Mouse (Mus musculus) MEL (cell line): ENCODE measurements around the gene Fyco1. TPM values are rescaled to one million over a fixed set of nuclear protein-coding genes. Genes with fewer than 3 reads are reported as not detected.

Experiments used
- DNase-seq: peaks from one replicate; pipeline ENCODE4 v3.0.0; 2011; ENCODE audit warnings: low read depth, low spot score
- H3K27ac ChIP-seq: 2 replicates; pipeline ENCODE4 v1.5.1; 2012; ENCODE audit warnings: low read depth, mild to moderate bottlenecking, control low read depth, low read length, moderate library complexity; ENCODE audit not compliant: control insufficient read depth
- H3K27me3 ChIP-seq, 2 experiments: fragments of 150-350 bp in 1 of 2; sonication (generic) in 1 of 2; 2 replicates each; pipeline ENCODE4 v1.6.1; 2012; ENCODE audit warnings: low read length in 2 of 2, mild to moderate bottlenecking in 2 of 2, improper control_type of control experiment in 1 of 2, moderate library complexity in 1 of 2; ENCODE audit not compliant: insufficient read depth in 2 of 2, control insufficient read depth in 1 of 2
- H3K36me3 ChIP-seq, 2 experiments: 2 replicates each; pipeline ENCODE4 v1.6.1; 2012 to 2014; ENCODE audit warnings: low read length in 2 of 2, improper control_type of control experiment in 1 of 2, inconsistent platforms in 1 of 2, mild to moderate bottlenecking in 1 of 2; ENCODE audit not compliant: insufficient read depth in 2 of 2, control insufficient read depth in 1 of 2
- H3K4me1 ChIP-seq, 2 experiments: fragments of 150-350 bp in 1 of 2; sonication (generic) in 1 of 2; 2 replicates each; pipeline ENCODE4 v1.6.1; 2012; ENCODE audit warnings: low read length in 2 of 2, improper control_type of control experiment in 1 of 2, mild to moderate bottlenecking in 1 of 2; ENCODE audit not compliant: insufficient read depth in 2 of 2, control insufficient read depth in 1 of 2
- H3K4me3 ChIP-seq, 2 experiments: fragments of 150-350 bp in 1 of 2; sonication (generic) in 1 of 2; 2 replicates each; pipeline ENCODE4 v1.5.1; 2012; ENCODE audit warnings: low read depth in 2 of 2, low read length in 2 of 2, mild to moderate bottlenecking in 2 of 2, moderate library complexity in 2 of 2, control low read depth in 1 of 2, improper control_type of control experiment in 1 of 2; ENCODE audit not compliant: control insufficient read depth in 1 of 2, insufficient read depth in 1 of 2
- H3K79me2 ChIP-seq: 2 replicates; pipeline ENCODE4 v1.6.1; 2012; ENCODE audit warnings: mild to moderate bottlenecking, low read length, moderate library complexity; ENCODE audit not compliant: control insufficient read depth, poor library complexity, insufficient read depth
- H3K9ac ChIP-seq: 2 replicates; pipeline ENCODE4 v1.6.1; 2012; ENCODE audit warnings: low read depth, mild to moderate bottlenecking, control low read depth, low read length, moderate library complexity; ENCODE audit not compliant: control insufficient read depth, poor library complexity, severe bottlenecking
- H3K9me3 ChIP-seq: fragments of 150-350 bp; sonication (generic); replicated peaks from 2 replicates; pipeline ENCODE4 v1.6.1; 2012; ENCODE audit warnings: mild to moderate bottlenecking, low read length, improper control_type of control experiment, moderate library complexity; ENCODE audit not compliant: insufficient read depth
- BHLHE40 ChIP-seq: IDR thresholded peaks from 2 replicates; pipeline ENCODE4 v1.6.1; 2012; ENCODE audit warnings: low read depth, mild to moderate bottlenecking, inconsistent platforms, low read length, improper control_type of control experiment, borderline replicate concordance
- CTCF ChIP-seq, 3 experiments: IDR thresholded peaks in 2 of 3; conservative IDR thresholded peaks in 1 of 3; 2 replicates each; pipeline ENCODE4 v1.5.1; 2011 to 2012; ENCODE audit warnings: low read length in 3 of 3, low read depth in 2 of 3, mild to moderate bottlenecking in 2 of 3, improper control_type of control experiment in 1 of 3, inconsistent platforms in 1 of 3, mixed read lengths in 1 of 3, moderate library complexity in 1 of 3; ENCODE audit not compliant: control insufficient read depth in 1 of 3, insufficient read depth in 1 of 3, poor library complexity in 1 of 3, severe bottlenecking in 1 of 3
- EP300 ChIP-seq, 2 experiments: IDR thresholded peaks; 2 replicates each; pipeline ENCODE4 v1.6.1; 2011; ENCODE audit warnings: improper control_type of control experiment in 2 of 2, low read length in 2 of 2, low read depth in 1 of 2, mild to moderate bottlenecking in 1 of 2
- ETS1 ChIP-seq: IDR thresholded peaks from 2 replicates; pipeline ENCODE4 v1.6.1; 2012; ENCODE audit warnings: low read depth, mild to moderate bottlenecking, inconsistent platforms, low read length, improper control_type of control experiment, moderate library complexity
- GABPA ChIP-seq: IDR thresholded peaks from 2 replicates; pipeline ENCODE4 v1.6.1; 2012; ENCODE audit warnings: low read depth, mild to moderate bottlenecking, inconsistent platforms, low read length, improper control_type of control experiment, moderate library complexity
- MAFK ChIP-seq: IDR thresholded peaks from 2 replicates; pipeline ENCODE4 v1.6.1; 2011; ENCODE audit warnings: low read depth, mild to moderate bottlenecking, low read length, improper control_type of control experiment, borderline replicate concordance
- MAX ChIP-seq: IDR thresholded peaks from 2 replicates; pipeline ENCODE4 v1.6.1; 2011; ENCODE audit warnings: low read length, improper control_type of control experiment
- MYB ChIP-seq: IDR thresholded peaks from 2 replicates; pipeline ENCODE4 v1.6.1; 2011; ENCODE audit warnings: mild to moderate bottlenecking, low read depth, low read length, improper control_type of control experiment
- NELFE ChIP-seq: IDR thresholded peaks from 2 replicates; pipeline ENCODE4 v1.6.1; 2011; ENCODE audit warnings: low read depth, low read length, improper control_type of control experiment
- POLR2A ChIP-seq, 2 experiments: IDR thresholded peaks; 2 replicates each; pipeline ENCODE4 v1.6.1; 2011 to 2012; ENCODE audit warnings: low read length in 2 of 2, mild to moderate bottlenecking in 2 of 2, control low read depth in 1 of 2, improper control_type of control experiment in 1 of 2, low read depth in 1 of 2, moderate library complexity in 1 of 2; ENCODE audit not compliant: control insufficient read depth in 1 of 2, insufficient read depth in 1 of 2, poor library complexity in 1 of 2
- POLR2AphosphoS2 ChIP-seq: IDR thresholded peaks from 2 replicates; pipeline ENCODE4 v1.6.1; 2011; ENCODE audit warnings: low read length, improper control_type of control experiment
- SMC3 ChIP-seq: IDR thresholded peaks from 2 replicates; pipeline ENCODE4 v1.6.1; 2011; ENCODE audit warnings: low read depth, low read length, improper control_type of control experiment
- TAL1 ChIP-seq: IDR thresholded peaks from 2 replicates; pipeline ENCODE4 v1.6.1; 2012; ENCODE audit warnings: mild to moderate bottlenecking, inconsistent platforms, low read length, moderate library complexity, mixed read lengths
- TBP ChIP-seq: IDR thresholded peaks from 2 replicates; pipeline ENCODE4 v1.8.0; 2011; ENCODE audit warnings: low read depth, low read length, improper control_type of control experiment
- TCF12 ChIP-seq: IDR thresholded peaks from 2 replicates; pipeline ENCODE4 v1.6.1; 2014; ENCODE audit warnings: low read depth, mild to moderate bottlenecking, inconsistent platforms, low read length, improper control_type of control experiment, moderate library complexity
- UBTF ChIP-seq: IDR thresholded peaks from 2 replicates; pipeline ENCODE4 v1.6.1; 2012; ENCODE audit warnings: low read depth, mild to moderate bottlenecking, inconsistent platforms, low read length, improper control_type of control experiment, moderate library complexity, borderline replicate concordance; ENCODE audit not compliant: insufficient read depth
- ZMIZ1 ChIP-seq: IDR thresholded peaks from 2 replicates; pipeline ENCODE4 v1.6.1; 2012; ENCODE audit warnings: low read depth, mild to moderate bottlenecking, inconsistent platforms, low read length, improper control_type of control experiment, moderate library complexity
- polyA plus RNA-seq, 2 experiments: library from polyadenylated mRNA; stranded (reverse) in 1 of 2; unstranded in 1 of 2; fragments of >175 nt in 1 of 2; fragments of >200 nt in 1 of 2; gene quantifications; 2 replicates each; pipeline versions ENCODE4 v1.2.1 to v1.2.4; 2012; ENCODE audit warnings: low replicate concordance in 2 of 2, low read depth in 1 of 2; ENCODE audit not compliant: insufficient read length in 2 of 2, insufficient read depth in 1 of 2, missing spikeins in 1 of 2
- total RNA-seq: library from RNA; depleted of rRNA; stranded (reverse); fragments of 300-350 nt; gene quantifications from 2 replicates; pipeline ENCODE4 v1.2.3, GENCODE M21; 2012

The Fyco1 gene
- total and polyA plus RNA-seq, 3 experiments: 1.2 to 2.7 TPM; not detected in 1

DNA sequence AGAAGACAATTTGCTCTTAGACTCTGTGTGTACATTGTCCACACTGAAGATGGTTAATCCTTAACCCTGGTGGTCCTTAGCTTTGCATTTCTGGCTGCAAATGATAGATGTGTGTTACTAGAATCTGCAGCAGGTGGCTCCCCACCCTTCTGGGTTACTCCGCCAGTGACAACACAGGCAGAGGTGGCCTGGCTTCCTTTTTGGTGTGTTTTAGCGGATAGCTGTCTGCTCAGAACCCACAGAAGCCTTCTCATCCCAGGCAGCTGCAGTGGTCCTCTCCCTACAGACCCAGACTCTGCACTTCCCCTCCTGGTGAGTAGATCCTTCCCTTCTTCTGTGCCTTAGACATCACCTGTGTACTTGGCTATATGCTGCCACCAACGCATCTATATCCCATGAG lies 84.7 kb downstream of the Fyco1 start:
- no peaks in the 10 kb centered on the region for H3K4me1 ChIP-seq
- no peaks in the 10 kb centered on the region for H3K79me2 ChIP-seq
- H3K9me3 ChIP-seq: no peaks in the 10 kb centered on the region
- peaks cover 4% of the 10 kb centered on the region in 2 experiments; a peak in 3 of 4 replicates for H3K27me3 ChIP-seq
- H3K9ac ChIP-seq: no peak overlapping the region
- DNase-seq: no peak
- H3K36me3 ChIP-seq: no peaks in the 10 kb centered on the region
- H3K4me3 ChIP-seq: no peak overlapping the region
- H3K27ac ChIP-seq: no peak overlapping the region
- TF ChIP-seq POLR2AphosphoS2 (no peak), CTCF (IDR thresholded peaks at IDR 0.05 in 2 of 3, conservative IDR thresholded peaks at IDR 0.05 in 1 of 3; ENCODE audit: control insufficient read depth in 1 of 3, insufficient read depth in 1 of 3, low read depth in 2 of 3, low read length in 3 of 3, poor library complexity in 1 of 3, severe bottlenecking in 1 of 3) (no peak), BHLHE40 (no peak), TBP (no peak), GABPA (no peak)
- TF ChIP-seq, all 39 proteins: peak for 0

DNA sequence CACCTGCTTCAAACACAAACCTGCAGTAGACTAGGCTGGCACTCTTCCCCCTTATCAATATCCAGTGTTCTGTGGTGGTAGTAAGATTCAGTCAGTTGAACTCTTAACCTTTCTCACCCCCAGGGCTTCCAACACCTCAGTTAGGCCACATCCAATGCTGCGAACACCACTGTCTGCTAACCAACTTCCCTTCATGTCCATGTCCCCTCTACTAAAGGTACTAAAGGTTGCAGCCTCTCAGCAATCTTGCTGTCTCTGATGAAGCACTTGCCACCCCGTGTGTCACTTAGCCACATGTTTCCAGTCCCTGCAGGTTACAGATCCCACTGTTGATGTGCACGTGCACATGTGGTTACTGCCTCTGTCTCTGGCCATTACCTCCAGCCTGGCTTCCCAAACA lies 87.9 kb downstream of the Fyco1 start:
- Histone ChIP-seq H3K36me3 (no peaks in the 10 kb centered on the region; a peak in 1 of 4 replicates), H3K9me3 (no peaks in the 10 kb centered on the region), H3K27me3 (peaks cover 2 to 4% of the 10 kb centered on the region in 2 experiments; a peak in 3 of 4 replicates), H3K4me1 (no peaks in the 10 kb centered on the region), H3K9ac (no peak overlapping the region), H3K27ac (no peak overlapping the region), H3K79me2 (no peaks in the 10 kb centered on the region), H3K4me3 (no peak overlapping the region)
- no peak for TF ChIP-seq BHLHE40
- no peak for TF ChIP-seq MAFK
- TF ChIP-seq MAX: no peak
- no peak for TF ChIP-seq TCF12
- TF ChIP-seq MYB: no peak
- DNase-seq: no peak

DNA sequence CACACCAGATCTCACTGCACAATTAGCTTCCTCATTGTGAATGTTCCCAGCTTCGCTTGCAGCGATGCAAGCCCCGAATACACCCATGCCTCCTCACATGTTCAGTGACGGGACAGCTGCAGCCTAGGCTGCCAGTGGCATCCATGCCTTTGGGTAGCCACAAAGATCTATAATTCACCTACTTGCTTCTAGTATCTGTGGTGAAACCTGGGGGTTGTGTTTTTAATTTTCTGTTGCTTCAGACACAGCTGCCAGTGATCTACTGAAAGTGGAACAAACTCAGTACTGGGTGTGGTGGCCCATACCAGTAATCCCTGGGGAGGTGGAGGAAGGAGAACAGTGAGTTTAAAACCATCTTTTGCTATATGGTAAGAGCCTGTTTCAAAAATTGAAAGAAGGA lies 88.8 kb downstream of the Fyco1 start:
- no peak overlapping the region for H3K27ac ChIP-seq
- no peak for TF ChIP-seq SMC3
- TF ChIP-seq POLR2A (IDR thresholded peaks at IDR 0.05; ENCODE audit: control insufficient read depth in 1 of 2, insufficient read depth in 1 of 2, low read depth in 1 of 2, low read length in 2 of 2, poor library complexity in 1 of 2): no peak
- no peak for TF ChIP-seq BHLHE40
- no peak for TF ChIP-seq MAFK
- TF ChIP-seq ZMIZ1: no peak
- TF ChIP-seq POLR2AphosphoS2: no peak
- no peak for TF ChIP-seq UBTF
- TF ChIP-seq NELFE: no peak
- no peak for TF ChIP-seq TAL1
- no peak for TF ChIP-seq ETS1
- TF ChIP-seq EP300 (IDR thresholded peaks at IDR 0.05; ENCODE audit: low read depth in 1 of 2, low read length in 2 of 2): no peak
- no peaks in the 10 kb centered on the region for H3K4me1 ChIP-seq
- H3K79me2 ChIP-seq: no peaks in the 10 kb centered on the region
- no peaks in the 10 kb centered on the region; a peak in 1 of 4 replicates for H3K36me3 ChIP-seq
- H3K4me3 ChIP-seq: no peak overlapping the region
- no peaks in the 10 kb centered on the region for H3K9me3 ChIP-seq
- H3K27me3 ChIP-seq: peaks cover 0 to 2% of the 10 kb centered on the region in 2 experiments; a peak in 2 of 4 replicates
- no peak overlapping the region for H3K9ac ChIP-seq
- no peak for DNase-seq
